Mouse (Mus musculus): Measurements from ENCODE around the gene A3galt2. TPM values are rescaled to one million over a fixed set of nuclear protein-coding genes. Genes with fewer than 3 reads are reported as not detected.

A3galt2 gene
- total RNA-seq, 2 experiments from 2014 or later = 0.09 to 0.11 TPM

DNA sequence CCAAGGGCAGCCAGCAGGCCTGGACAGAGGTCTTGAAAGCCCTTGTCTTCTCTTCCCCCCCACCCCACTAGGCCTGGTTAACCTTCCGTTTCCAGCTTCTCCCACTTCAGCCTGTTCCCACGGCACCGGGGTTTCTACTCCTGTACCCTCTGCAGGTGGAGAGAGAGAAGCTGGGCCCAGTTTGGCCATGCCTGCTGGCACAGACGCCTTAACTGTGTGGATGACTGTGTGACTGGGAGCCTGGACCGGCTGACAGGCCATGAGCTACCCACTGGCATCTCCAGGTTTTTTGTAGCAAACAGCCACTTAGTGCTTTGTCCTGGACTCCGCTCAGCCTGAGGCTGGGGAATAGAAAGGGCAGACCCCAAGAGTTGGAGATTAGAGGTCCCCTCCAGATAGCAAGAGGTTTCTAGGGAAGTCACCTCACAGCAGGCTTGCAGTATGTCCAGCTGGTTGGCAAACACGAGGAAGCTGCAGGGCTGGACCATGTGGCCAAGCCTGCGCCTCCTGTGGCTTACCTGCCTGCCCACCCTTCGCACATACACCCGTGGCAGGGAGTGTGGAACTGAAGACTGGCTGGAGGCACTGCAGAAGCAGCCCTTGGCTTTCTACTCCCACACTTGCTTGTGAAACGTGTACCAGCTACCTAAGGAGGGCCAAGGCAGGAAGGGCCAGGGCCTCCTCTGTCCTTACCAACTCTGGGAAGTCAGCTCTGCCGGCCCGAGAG is 3.0 kb upstream of the A3galt2 start:
- no peak for ATAC-seq (ENCODE audit: poor library complexity, severe bottlenecking)

DNA sequence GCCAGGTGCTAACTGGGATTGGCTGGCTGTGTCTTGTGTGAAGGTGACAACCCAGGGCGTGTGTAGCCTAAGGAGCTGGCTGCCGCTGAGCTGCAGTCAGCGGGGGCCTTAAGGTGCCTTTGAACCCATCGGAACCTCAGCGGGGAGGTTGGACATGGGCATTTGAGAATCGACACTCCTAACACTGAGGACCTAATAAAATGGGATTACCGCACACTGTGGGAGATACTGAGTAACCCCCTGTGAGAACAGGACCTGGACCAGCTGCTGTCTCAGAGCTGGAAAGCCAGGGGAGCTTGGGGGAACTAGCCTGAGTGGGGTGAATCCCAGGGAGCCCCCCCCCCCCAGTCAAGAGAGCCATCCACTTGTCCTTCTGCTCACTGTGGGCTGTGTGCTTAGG is 1.6 kb upstream of the A3galt2 start:
- ATAC-seq (ENCODE audit: poor library complexity, severe bottlenecking) = no peak

DNA sequence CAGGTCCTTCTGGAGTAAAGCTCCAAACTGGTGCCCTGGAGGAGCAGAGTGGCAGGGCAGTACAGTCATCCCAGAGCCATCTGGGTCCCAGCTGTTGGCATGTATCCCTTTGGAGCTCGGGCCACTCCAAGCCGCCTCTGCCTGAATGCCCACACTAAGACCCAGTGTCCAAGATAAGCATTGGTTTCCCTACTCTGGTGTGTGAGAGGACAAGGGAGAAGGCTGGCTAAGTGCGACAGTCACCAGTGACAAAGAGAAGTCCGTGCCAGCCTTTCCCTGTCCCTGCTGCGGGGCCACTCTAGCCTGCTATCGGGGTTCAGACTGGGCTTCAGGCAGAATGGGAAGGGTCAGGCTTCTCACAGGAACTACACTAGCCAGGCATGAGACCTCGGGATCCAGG is 736 bp downstream of the A3galt2 start:
- ATAC-seq (ENCODE audit: poor library complexity, severe bottlenecking) = no peak

DNA sequence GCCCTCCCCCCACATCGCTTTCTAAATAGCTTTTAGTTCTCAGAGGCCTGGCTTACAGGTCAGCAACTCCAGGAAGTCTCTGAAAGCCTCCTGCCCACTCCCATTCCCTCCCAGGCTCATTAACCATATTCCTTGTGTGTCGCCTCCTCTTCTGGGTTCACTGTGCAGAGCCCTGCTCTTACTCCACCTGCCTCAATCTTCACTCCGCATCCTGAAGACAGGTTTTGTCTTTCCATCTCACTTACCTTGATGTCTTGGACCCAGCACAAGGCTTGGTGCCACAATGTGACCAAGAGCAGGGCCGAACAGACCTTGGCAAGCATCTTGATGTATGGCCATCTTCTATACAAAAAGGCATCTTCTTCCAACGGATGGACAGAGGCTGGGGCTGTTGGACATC is 4.0 kb downstream of the A3galt2 start:
- ATAC-seq (ENCODE audit: poor library complexity, severe bottlenecking) = no peak

DNA sequence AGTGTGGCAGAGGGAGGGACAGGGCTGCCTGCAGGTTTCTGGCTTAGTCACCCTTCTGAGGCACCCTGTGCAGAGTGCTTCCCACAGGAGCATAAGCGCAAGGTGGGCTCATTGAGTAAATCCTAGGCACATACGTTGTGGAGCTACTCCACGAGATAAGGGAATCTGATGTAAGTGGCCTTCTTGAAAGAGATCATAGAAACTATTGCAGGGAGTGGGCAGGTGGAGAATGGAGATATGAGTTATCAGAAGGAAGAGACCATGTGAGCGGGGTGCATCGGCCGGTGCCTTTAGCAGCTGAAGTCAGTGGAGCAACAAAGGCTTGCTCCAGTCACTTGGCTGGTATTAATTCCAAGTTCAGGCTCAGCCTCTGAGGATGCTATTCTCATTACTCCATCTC is 4.9 kb downstream of the A3galt2 start:
- ATAC-seq (ENCODE audit: poor library complexity, severe bottlenecking) = no peak

GRCm38 (mm10) chr4:128766929-128767328 is 11.8 kb downstream of the A3galt2 start:
- no peak for ATAC-seq (ENCODE audit: poor library complexity, severe bottlenecking)

- ATAC-seq (ENCODE audit: poor library complexity, severe bottlenecking) = no peak
These were observed 13.0 kb downstream of the A3galt2 start for GRCm38 (mm10) chr4:128768120-128768519.

DNA sequence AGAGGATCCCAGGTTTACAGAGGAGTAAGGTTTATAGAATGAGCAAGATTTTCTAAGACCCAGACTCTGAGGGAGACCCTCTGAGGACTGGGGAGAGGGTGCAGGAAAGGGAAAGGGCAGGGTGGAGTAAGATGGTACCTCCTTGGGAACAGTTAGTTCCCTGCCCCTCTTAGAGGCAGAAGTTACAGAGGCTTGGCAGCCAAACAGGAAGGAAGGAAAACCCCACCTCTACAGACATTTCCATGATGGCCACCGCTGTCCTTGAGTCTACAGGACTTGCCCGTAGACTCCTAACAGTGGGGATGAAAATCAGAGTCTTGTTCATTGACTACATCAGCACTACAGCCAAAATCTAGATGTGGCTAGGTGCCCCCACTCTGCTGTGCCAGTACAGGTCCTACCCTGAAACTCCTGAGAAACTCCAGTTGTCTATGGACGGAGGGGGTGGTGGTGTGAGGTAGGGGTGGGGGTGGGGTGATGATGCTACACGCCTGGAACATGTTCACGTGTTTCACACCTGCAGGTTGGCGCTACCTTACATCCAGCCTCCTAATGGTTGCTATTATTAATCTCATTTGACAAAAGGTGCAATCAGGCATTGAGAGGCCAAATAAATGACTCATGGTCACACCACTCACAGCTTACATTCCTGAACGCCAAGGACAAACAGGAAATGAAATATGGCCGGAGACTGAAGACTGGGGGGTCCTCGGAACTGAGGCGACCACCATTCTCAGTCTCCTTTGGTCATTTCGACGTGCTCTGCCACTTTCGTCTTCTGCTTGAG is 14.6 kb downstream of the A3galt2 start:
- no peak for ATAC-seq (ENCODE audit: poor library complexity, severe bottlenecking)

GRCm38 (mm10) chr4:128770698-128771097 is 15.5 kb downstream of the A3galt2 start:
- no peak for ATAC-seq (ENCODE audit: poor library complexity, severe bottlenecking)

- ATAC-seq (ENCODE audit: poor library complexity, severe bottlenecking) = no peak
These were observed 18.7 kb downstream of the A3galt2 start for GRCm38 (mm10) chr4:128773820-128774219.

GRCm38 (mm10) chr4:128774467-128774866 is 19.3 kb downstream of the A3galt2 start:
- ATAC-seq (ENCODE audit: poor library complexity, severe bottlenecking) = peak; percentile 63

DNA sequence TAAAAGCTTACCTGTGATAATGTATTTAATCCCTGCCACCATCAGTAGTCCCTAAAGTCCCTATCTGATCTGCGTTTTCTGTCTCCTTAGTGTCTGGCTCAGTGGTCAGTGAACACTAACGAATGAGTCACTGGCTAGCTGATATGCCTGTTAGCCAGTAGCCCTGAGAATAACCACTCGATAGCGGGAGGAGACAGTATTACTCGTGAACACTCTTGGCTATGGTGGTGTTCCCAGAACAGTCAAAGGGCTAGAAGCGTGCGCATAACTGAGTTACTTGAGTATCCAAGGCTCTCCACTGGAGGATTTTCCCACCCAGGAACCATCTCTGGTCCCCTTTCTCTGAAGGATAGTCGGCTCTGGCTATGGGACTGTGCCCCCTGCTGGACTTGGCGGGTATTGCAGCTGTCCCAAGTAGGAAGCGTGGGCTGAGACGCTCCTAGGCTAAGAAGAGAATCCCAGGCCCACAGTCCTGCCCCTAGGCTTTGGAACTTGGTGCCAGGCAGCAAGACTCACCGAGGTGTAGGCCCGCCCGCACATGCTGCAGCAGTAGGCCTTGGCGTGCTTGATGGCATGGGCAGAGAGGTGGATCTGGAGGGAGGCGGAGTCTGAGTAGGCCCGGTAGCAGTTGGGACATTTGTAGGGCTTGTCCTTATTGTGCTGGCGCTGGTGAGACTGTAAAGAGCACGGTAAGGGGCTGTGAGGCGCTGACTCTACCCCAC is 21.6 kb downstream of the A3galt2 start:
- peak; percentile 84 for ATAC-seq (ENCODE audit: poor library complexity, severe bottlenecking)

DNA sequence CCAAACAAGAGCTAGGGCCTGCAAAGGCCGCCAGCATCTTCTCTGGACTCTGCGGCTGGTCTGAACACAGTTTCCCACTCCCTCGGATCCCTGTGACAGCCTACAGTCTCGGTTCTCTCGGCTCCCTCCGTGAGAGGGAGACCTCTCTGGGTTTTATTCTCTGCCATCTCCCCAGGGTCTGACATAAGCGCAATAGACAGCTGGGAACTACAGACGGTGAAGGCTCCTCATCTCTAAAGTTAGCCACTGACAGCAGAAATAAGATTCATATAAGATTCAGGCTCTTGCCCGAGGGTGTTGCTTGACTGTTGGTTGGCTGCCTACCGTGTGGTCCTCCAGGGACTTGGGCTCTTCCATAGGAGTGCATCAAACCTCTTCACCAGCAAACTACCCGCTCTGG is 22.4 kb downstream of the A3galt2 start:
- ATAC-seq (ENCODE audit: poor library complexity, severe bottlenecking) = no peak

- ATAC-seq (ENCODE audit: poor library complexity, severe bottlenecking) = no peak
These were observed 26.9 kb downstream of the A3galt2 start for GRCm38 (mm10) chr4:128782037-128782436.

DNA sequence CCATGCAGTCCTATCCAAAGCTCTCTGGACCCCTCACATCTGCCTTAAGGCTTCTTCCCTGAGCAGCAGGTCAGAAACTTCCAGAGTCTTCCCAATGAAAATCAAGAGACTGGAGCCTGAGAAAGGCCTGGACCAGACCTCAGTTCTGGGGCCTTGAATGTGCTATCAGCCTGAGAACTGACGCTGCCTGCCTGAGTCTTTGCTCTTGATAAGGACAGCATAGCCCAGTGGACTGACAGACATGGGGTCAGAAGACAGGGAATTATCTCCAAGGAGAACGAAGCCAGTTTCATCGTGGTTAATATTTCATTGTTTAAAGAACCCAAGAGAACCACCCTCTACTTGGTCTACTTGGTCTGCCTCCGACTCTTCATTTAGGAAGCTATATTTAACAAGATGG is 27.5 kb downstream of the A3galt2 start:
- no peak for ATAC-seq (ENCODE audit: poor library complexity, severe bottlenecking)

GRCm38 (mm10) chr4:128784950-128785631 is 29.9 kb downstream of the A3galt2 start:
- ATAC-seq (ENCODE audit: poor library complexity, severe bottlenecking) = no peak

- no peak for ATAC-seq (ENCODE audit: poor library complexity, severe bottlenecking)
These were observed 30.9 kb downstream of the A3galt2 start for GRCm38 (mm10) chr4:128785921-128786654.

GRCm38 (mm10) chr4:128787023-128787939 is 32.1 kb downstream of the A3galt2 start:
- ATAC-seq (ENCODE audit: poor library complexity, severe bottlenecking) = no peak

DNA sequence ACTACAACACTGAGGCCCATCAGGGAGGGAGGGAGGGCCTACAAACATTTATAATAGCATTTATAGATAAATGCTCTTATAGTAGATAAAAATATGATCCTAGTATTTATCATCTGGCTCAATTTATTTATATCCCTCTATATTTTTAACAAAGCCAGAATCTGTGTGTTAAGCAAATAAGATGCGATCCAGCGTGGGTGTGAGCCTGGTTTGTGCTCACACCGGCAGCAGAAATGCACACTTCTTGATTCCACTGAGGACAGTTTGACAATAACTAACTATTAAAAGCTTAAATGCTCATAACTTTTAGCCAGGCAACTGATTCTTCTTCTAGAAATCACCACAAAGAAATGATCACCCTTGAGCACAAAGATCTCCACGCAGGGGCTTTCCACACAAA is 32.9 kb downstream of the A3galt2 start:
- ATAC-seq (ENCODE audit: poor library complexity, severe bottlenecking) = no peak

Measured in megakaryocyte, adult 5-6 weeks (primary cell).